Mouse (Mus musculus) forebrain, embryonic 16.5 days (tissue): ENCODE results near the gene Mettl7a2. TPM values are rescaled to one million over a fixed set of nuclear protein-coding genes. Genes with fewer than 3 reads are reported as not detected.
"Not testable (repeated sequence)": the region's sequence is repeated elsewhere in the genome, so short reads cannot be mapped to it uniquely, and the experiment has no call there.

Experiments used
- ATAC-seq: fragments of 200-750 bp; cut with Nextera tagmentation; 2 replicates; pipeline ENCODE4 v1.8.0; 2017; ENCODE audit warnings: mild to moderate bottlenecking, moderate library complexity
- H3K27ac ChIP-seq: fragments of 300-500 bp; sonication (generic); 2 replicates; pipeline ENCODE4 v1.5.1; 2014; ENCODE audit warnings: low read length, control low read depth
- H3K27me3 ChIP-seq: fragments of 300-500 bp; sonication (generic); replicated peaks from 2 replicates; pipeline ENCODE4 v1.6.1; 2014; ENCODE audit warnings: low read length; ENCODE audit not compliant: control insufficient read depth, insufficient read depth
- H3K36me3 ChIP-seq: fragments of 300-500 bp; sonication (generic); 2 replicates; pipeline ENCODE4 v1.6.1; 2014; ENCODE audit not compliant: control insufficient read depth, insufficient read depth
- H3K4me1 ChIP-seq: fragments of 300-500 bp; sonication (generic); replicated peaks from 2 replicates; pipeline ENCODE4 v1.6.1; 2014; ENCODE audit warnings: low read length; ENCODE audit not compliant: control insufficient read depth, insufficient read depth
- H3K4me2 ChIP-seq: fragments of 300-500 bp; sonication (generic); 2 replicates; pipeline ENCODE4 v1.6.1; 2014; ENCODE audit warnings: mild to moderate bottlenecking, low read length, control low read depth
- H3K4me3 ChIP-seq: fragments of 300-500 bp; sonication (generic); replicated peaks from 2 replicates; pipeline ENCODE4 v1.5.1; 2014; ENCODE audit warnings: mild to moderate bottlenecking, low read length, control low read depth
- H3K9ac ChIP-seq: fragments of 300-500 bp; sonication (generic); replicated peaks from 2 replicates; pipeline ENCODE4 v1.6.1; 2014; ENCODE audit warnings: low read depth, low read length, control low read depth
- H3K9me3 ChIP-seq: fragments of 300-500 bp; sonication (generic); 2 replicates; pipeline ENCODE4 v1.6.1; 2016; ENCODE audit warnings: low read length; ENCODE audit not compliant: control insufficient read depth
- WGBS: fragments of 180-500 bp; shearing (Covaris S2); extraction: QIAGEN DNeasy Blood & Tissue Kit; methylation state at CpG from one replicate; pipeline ENCODE4 v1.1.7; 2014; 5-methylcytosine and 5-hydroxymethylcytosine counted together
- polyA plus RNA-seq: library from polyadenylated mRNA; unstranded; fragments of >200 nt; fragmentation: Nextera tagmentation; extraction: Ambion mirVana; gene quantifications from 2 replicates; pipeline ENCODE4 v1.2.1, GENCODE M21; 2015

Gene Mettl7a2
- polyA plus RNA-seq, 1 experiment from 2014 or later: not detected

DNA sequence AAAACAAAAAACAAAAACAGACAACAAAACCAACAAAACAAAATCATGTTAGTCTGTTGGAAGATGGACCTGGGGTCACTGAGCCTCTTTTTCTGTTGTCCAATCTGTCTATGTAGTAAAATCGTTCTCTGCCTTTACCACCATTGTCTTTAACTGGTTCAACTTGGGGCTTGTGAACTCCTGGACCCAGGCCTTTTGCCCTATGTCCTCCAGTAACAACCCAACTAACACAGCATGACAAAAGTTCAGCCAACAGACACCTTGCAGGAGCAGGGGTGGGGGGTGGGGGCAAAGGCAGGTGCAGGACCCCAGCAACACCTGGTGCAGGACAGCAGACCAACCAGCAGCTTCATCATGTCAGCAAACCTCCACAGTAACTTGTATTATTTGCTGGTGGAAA lies 33.1 kb upstream of the Mettl7a2 start:
- H3K9me3 ChIP-seq: no peaks in the 10 kb centered on the region
- no peak overlapping the region for H3K27ac ChIP-seq
- 80% methylated on average over 1 of the region's 1 CpGs for WGBS
- no peaks in the 10 kb centered on the region for H3K27me3 ChIP-seq
- no peak overlapping the region for H3K9ac ChIP-seq
- H3K4me1 ChIP-seq: no peaks in the 10 kb centered on the region
- ATAC-seq: no peak
- no peaks in the 10 kb centered on the region for H3K36me3 ChIP-seq
- no peak overlapping the region for H3K4me3 ChIP-seq
- no peak overlapping the region for H3K4me2 ChIP-seq

DNA sequence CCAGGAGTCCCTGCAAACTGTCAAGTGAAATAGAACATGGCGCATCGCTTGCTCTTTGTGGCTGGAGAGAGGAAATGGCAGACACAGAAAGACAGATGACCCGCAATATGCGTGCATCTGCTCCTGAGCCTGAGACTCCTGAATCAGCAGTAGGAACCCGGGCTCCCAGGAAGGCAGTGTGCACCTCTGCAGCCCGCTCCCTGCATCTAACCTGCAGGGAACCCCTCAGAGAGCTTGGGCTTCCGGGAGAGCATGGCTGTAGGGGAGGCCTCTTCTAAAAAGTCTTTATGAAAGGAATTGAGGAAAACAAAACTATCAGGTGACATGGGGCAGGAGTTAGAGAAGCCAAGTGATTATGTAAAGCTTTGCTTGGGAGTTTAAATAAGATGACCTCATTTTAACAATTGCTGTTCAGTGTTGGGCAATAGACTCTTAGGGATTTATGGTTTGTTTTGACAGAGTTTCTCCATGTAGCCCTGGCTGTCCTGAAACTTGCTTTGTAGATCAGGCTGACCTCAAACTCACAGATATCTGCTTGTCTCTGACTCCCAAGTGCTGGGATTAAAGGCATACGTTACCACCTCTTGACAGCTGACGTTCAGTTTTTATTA lies 32.6 kb upstream of the Mettl7a2 start:
- H3K4me3 ChIP-seq: no peak overlapping the region
- no peaks in the 10 kb centered on the region for H3K9me3 ChIP-seq
- no peak for ATAC-seq
- H3K9ac ChIP-seq: no peak overlapping the region
- 80% methylated on average over 9 of the region's 9 CpGs for WGBS
- H3K36me3 ChIP-seq: no peaks in the 10 kb centered on the region
- no peak overlapping the region for H3K4me2 ChIP-seq
- H3K27ac ChIP-seq: no peak overlapping the region
- H3K27me3 ChIP-seq: no peaks in the 10 kb centered on the region
- no peaks in the 10 kb centered on the region for H3K4me1 ChIP-seq

DNA sequence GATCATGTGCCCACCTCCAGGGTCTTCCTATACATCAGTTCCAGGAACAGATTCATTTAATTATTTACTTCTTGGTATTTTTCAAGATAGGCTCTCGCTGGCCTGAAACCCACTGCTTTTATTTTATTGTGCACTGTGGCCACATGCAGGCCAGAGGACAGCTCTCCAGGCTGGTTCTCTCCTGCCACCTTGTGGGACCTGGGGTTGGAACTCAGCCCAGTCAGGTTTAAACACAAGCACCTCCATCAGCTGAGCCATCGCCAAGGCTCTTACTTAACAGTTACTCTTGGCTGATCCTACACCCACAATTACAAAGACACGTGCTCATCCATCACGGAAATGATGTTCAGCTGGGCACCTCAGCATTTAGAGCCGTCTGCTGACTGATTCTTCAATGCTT lies 31.9 kb upstream of the Mettl7a2 start:
- Histone ChIP-seq H3K9me3 (no peaks in the 10 kb centered on the region), H3K9ac (no peak overlapping the region), H3K27ac (no peak overlapping the region), H3K36me3 (no peaks in the 10 kb centered on the region), H3K27me3 (no peaks in the 10 kb centered on the region), H3K4me3 (no peak overlapping the region), H3K4me2 (no peak overlapping the region), H3K4me1 (no peaks in the 10 kb centered on the region)
- WGBS: 57% methylated on average over 5 of the region's 5 CpGs
- ATAC-seq: no peak

DNA sequence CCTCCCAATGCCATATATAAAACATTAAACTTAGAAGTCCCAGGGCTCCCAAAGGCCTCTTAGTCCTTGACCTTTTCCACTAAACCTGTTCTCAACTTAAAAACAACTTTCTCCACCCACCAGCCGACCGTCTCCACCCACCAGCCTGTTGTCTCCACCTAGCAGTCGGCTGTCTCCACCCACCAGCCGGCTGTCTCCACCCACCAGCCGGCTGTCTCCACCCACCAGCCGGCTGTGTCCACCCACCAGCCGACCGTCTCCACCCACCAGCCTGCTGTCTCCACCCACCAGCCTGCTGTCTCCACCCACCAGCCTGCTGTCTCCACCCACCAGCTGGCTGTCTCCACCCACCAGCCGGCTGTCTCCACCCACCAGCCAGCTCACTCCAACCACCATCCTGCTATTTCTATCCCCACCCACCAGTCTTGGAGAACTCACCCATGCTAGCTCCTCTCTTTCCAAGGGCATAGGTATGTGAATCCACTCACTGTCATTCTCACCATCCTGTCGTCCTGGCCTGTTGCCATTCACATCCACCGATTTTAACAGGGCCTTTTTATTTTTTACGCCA lies 28.9 kb upstream of the Mettl7a2 start:
- H3K36me3 ChIP-seq: no peaks in the 10 kb centered on the region
- ATAC-seq: no peak
- H3K9me3 ChIP-seq: no peaks in the 10 kb centered on the region
- H3K27ac ChIP-seq: no peak overlapping the region
- H3K4me2 ChIP-seq: no peak overlapping the region
- H3K4me3 ChIP-seq: no peak overlapping the region
- 80% methylated on average over 12 of the region's 12 CpGs for WGBS
- H3K27me3 ChIP-seq: no peaks in the 10 kb centered on the region
- no peaks in the 10 kb centered on the region for H3K4me1 ChIP-seq
- H3K9ac ChIP-seq: no peak overlapping the region

DNA sequence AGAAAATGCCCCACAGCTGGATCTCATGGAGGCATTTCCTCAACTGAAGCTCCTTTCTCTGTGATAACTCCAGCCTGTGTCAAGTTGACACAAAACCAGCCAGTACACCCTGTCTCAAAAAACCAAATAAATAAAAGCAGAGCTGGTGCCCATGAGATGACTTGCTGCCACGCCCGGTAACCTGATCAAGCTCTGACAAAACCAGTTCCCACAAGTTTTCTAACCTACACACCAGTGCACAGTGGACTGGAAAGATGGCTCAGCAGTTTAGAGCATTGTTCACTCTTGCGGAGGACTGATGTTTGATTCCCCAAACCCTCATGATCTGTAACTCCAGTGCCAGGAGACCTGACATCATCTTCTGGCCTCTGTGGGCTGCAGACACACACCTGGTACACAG lies 27.8 kb upstream of the Mettl7a2 start:
- Histone ChIP-seq H3K27me3 (no peaks in the 10 kb centered on the region), H3K9me3 (no peaks in the 10 kb centered on the region), H3K27ac (no peak overlapping the region), H3K9ac (no peak overlapping the region), H3K4me1 (no peaks in the 10 kb centered on the region), H3K36me3 (no peaks in the 10 kb centered on the region), H3K4me2 (no peak overlapping the region), H3K4me3 (no peak overlapping the region)
- WGBS: 91% methylated on average over 3 of the region's 3 CpGs
- no peak for ATAC-seq

DNA sequence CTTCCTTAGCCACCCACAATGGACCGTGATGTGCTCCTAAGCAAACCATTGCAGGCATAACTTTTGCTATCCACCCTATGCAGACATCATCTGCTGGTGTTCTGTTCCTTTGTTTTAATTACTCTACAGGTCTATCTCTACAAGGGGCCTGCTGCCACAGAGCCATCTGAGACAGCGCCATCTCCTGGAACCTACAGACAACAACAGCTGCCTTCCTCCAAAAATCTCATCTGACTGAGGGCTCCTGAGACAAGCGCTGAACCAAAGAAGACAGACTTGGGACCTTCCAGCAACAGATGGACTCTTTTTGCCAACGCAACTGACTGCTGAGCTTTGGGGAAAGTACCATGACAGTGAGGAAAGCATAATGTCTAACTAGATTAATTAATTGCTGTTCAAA lies 24.9 kb upstream of the Mettl7a2 start:
- not testable (repeated sequence) for H3K27ac ChIP-seq, H3K4me3 ChIP-seq, H3K9me3 ChIP-seq, H3K27me3 ChIP-seq, H3K9ac ChIP-seq, H3K4me2 ChIP-seq, H3K4me1 ChIP-seq, H3K36me3 ChIP-seq, ATAC-seq
- 60% methylated on average over 3 of the region's 4 CpGs for WGBS

DNA sequence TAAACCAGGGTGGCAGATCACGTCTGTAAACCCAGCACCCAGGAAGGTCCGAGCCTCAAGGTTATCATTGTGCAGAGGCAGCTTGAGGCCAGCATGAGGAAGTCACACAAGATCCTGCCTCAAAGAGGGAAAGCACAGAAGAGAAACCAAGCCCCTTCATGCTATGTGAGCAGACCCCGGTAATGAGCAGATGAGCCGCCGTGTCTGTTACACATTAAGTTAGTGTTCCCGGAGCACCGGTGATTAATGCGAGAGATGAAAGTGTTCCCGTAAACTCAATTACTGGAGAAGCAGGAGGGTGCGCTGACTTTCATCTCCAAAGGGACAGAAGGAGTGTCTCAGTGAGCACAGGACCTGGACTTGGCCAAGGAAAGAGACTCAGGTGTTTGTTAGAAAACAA lies 23.7 kb upstream of the Mettl7a2 start:
- not testable (repeated sequence) for H3K9me3 ChIP-seq, ATAC-seq, H3K36me3 ChIP-seq, H3K4me3 ChIP-seq, H3K9ac ChIP-seq, H3K4me1 ChIP-seq, H3K27ac ChIP-seq, H3K27me3 ChIP-seq, H3K4me2 ChIP-seq
- 58% methylated on average over 9 of the region's 10 CpGs for WGBS

DNA sequence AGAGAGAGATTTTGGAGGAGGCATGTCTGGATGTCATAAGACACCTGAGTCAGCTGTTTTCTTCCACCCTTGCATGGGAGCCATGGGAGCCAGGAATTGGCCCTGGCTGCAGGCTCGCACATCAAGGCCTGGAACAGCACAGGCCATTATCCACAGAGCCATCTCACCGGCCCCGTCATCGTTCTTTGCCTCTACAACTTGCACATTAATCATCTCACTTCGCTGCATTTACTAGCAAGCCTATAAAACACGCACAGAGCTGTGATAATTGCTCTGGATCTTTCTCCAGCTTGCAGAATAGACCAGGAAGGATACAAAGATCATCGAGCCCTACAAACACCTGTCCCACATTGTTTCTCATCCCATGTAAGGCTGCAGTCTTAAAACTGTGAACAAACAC lies 22.3 kb upstream of the Mettl7a2 start:
- Histone ChIP-seq H3K9me3 (no peaks in the 10 kb centered on the region), H3K4me3 (no peak overlapping the region), H3K36me3 (no peaks in the 10 kb centered on the region), H3K9ac (no peak overlapping the region), H3K27me3 (no peaks in the 10 kb centered on the region), H3K4me1 (no peaks in the 10 kb centered on the region), H3K4me2 (no peak overlapping the region), H3K27ac (no peak overlapping the region)
- no peak for ATAC-seq
- WGBS: 78% methylated on average over 7 of the region's 7 CpGs

DNA sequence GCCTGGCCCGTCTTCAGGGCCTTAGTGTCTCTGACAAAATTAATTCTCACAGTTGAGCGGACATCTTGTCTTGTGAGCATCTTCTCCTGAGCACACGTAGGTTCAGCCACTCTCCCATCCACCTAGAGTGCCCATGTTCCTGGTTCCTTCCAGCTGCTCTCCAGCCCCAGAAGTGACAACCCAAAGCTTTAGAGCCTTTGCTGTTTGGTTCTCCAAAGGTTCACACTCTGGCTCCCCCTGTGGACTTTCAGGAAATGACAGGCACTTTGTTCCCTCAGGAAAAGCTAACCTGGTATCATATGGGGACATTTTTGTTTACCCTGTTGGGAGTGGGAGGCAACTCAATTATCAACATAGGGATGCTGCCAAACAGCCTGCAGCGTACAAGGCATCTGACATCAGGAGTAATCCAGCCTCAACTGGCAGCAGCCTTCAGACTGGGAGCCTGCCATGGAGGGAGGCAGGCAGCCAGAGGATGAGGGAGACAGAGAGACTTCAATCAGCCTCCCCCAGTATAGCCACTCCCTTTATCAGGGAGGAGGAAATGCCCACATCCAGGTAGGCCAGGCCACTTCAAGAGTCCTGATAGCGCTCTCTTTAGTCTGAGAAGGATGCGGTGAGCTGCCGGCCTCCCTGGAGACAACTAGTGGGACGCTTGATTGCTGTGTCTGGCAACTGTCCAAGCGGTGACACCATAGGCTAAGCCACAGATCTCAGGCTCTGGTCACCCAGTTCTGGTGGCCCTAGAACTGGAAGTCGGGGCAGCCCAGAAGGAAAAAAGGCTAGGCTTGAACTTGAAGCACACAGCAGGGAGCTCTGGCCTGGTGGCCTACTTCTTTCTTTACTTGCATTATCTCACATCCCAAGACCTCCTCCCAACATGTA lies 20.7 kb upstream of the Mettl7a2 start:
- not testable (repeated sequence) for H3K9me3 ChIP-seq, H3K4me2 ChIP-seq, H3K27ac ChIP-seq, H3K27me3 ChIP-seq, ATAC-seq, H3K4me1 ChIP-seq, H3K4me3 ChIP-seq, H3K36me3 ChIP-seq, H3K9ac ChIP-seq
- WGBS: 23% methylated on average over 2 of the region's 10 CpGs
